11 mouse cellular contexts compared by ENCODE assay signal in genomic region chr11:114051361-114051760, GRCm38 (mm10). TPM values are rescaled to one million over a fixed set of nuclear protein-coding genes. Genes with fewer than 3 reads are reported as not detected.
A peak's percentile ranks its signal among the peaks of the same experiment; 100 is the strongest.
DNase-seq lines count a peak whose midpoint lies in the region; ATAC-seq lines count a peak whose summit lies in the region.
"Had no signal": no experiment of that assay in that cellular context is flagged by ENCODE, and none has a peak within 500 bp of the region (broad histone marks: within the 10 kb centered on the region; RNA-seq: fewer than 3 reads in every experiment).

No protein-coding gene starts in this region.

- no peaks in the 10 kb centered on the region for H3K9me3 ChIP-seq in hindbrain, embryonic 13.5 days
- no peaks in the 10 kb centered on the region; the same call in 1 of the 2 replicates for H3K9me3 ChIP-seq in hindbrain, embryonic 12.5 days (replicated peaks)
- H3K9me3 ChIP-seq in neural tube, embryonic 14.5 days (ENCODE audit: control insufficient read depth, low read length): no peaks in the 10 kb centered on the region
- H3K9me3 ChIP-seq in neural tube, embryonic 15.5 days (replicated peaks): no peaks in the 10 kb centered on the region
- H3K9me3 ChIP-seq: liver, embryonic 13.5 days had no signal

- WGBS in hindbrain, embryonic 13.5 days: 49% methylated on average over 4 of the region's 4 CpGs
- WGBS in hindbrain, embryonic 12.5 days: 60% methylated on average over 4 of the region's 4 CpGs
- 36% methylated on average over 4 of the region's 4 CpGs for WGBS in neural tube, embryonic 14.5 days
- 44% methylated on average over 4 of the region's 4 CpGs for WGBS in neural tube, embryonic 15.5 days

- H3K4me2 ChIP-seq in hindbrain, embryonic 13.5 days: no peak overlapping the region
- no peak overlapping the region for H3K4me2 ChIP-seq in hindbrain, embryonic 12.5 days (replicated peaks)
- H3K4me2 ChIP-seq in neural tube, embryonic 14.5 days (ENCODE audit: low read depth, low read length): no peak overlapping the region
- H3K4me2 ChIP-seq in neural tube, embryonic 15.5 days: no peak overlapping the region
- H3K4me2 ChIP-seq: liver, embryonic 13.5 days had no signal

- H3K4me3 ChIP-seq in hindbrain, embryonic 13.5 days: no peak overlapping the region
- no peak overlapping the region for H3K4me3 ChIP-seq in hindbrain, embryonic 12.5 days
- no peak overlapping the region for H3K4me3 ChIP-seq in neural tube, embryonic 14.5 days (ENCODE audit: low read depth, low read length)
- no peak overlapping the region for H3K4me3 ChIP-seq in neural tube, embryonic 15.5 days (replicated peaks)
- H3K4me3 ChIP-seq: liver, embryonic 13.5 days had no signal

- H3K4me1 ChIP-seq in hindbrain, embryonic 13.5 days (replicated peaks): peaks cover 46% of the 10 kb centered on the region
- H3K4me1 ChIP-seq in hindbrain, embryonic 12.5 days: peaks cover 48% of the 10 kb centered on the region
- peaks cover 17% of the 10 kb centered on the region for H3K4me1 ChIP-seq in neural tube, embryonic 14.5 days (ENCODE audit: control insufficient read depth, insufficient read depth, low read length)
- H3K4me1 ChIP-seq in neural tube, embryonic 15.5 days: peaks cover 29% of the 10 kb centered on the region

- DNase-seq in cerebellum, postnatal 14 days: peak; percentile 29 to 41
- DNase-seq in cerebellum, adult 8-10 months: no peak
- no peak for DNase-seq in neural tube, embryonic 10.5 days (ENCODE audit: extremely low spot score, low spot score)
- no peak for DNase-seq in urinary bladder, postnatal 4 days (ENCODE audit: low spot score in 2 of 2)
- DNase-seq: adrenal gland, postnatal 14 days; kidney, adult 2 months; liver, embryonic 13.5 days had no signal

- H3K36me3 ChIP-seq in hindbrain, embryonic 13.5 days: peaks cover 3% of the 10 kb centered on the region; the same call in 1 of the 2 replicates
- no peaks in the 10 kb centered on the region for H3K36me3 ChIP-seq in hindbrain, embryonic 12.5 days
- H3K36me3 ChIP-seq in neural tube, embryonic 14.5 days (ENCODE audit: control insufficient read depth, insufficient read depth, low read length): no peaks in the 10 kb centered on the region
- no peaks in the 10 kb centered on the region for H3K36me3 ChIP-seq in neural tube, embryonic 15.5 days
- H3K36me3 ChIP-seq: liver, embryonic 13.5 days had no signal

- ATAC-seq in hindbrain, embryonic 13.5 days (ENCODE audit: low FRiP score): peak; percentile 21; the same call in 1 of the 2 replicates
- ATAC-seq in hindbrain, embryonic 12.5 days (ENCODE audit: low FRiP score): no peak
- peak; percentile 50; the same call in 1 of the 2 replicates for ATAC-seq in neural tube, embryonic 14.5 days (ENCODE audit: low read depth)
- peak; percentile 20; the same call in 1 of the 2 replicates for ATAC-seq in neural tube, embryonic 15.5 days (ENCODE audit: low FRiP score)

- peak overlapping the region; percentile 43; the same call in 1 of the 2 replicates for H3K9ac ChIP-seq in hindbrain, embryonic 13.5 days
- H3K9ac ChIP-seq in hindbrain, embryonic 12.5 days: no peak overlapping the region
- no peak overlapping the region for H3K9ac ChIP-seq in neural tube, embryonic 14.5 days (replicated peaks; ENCODE audit: low read depth, low read length)
- H3K9ac ChIP-seq in neural tube, embryonic 15.5 days (replicated peaks): no peak overlapping the region
- H3K9ac ChIP-seq: liver, embryonic 13.5 days had no signal

- no peaks in the 10 kb centered on the region for H3K27me3 ChIP-seq in hindbrain, embryonic 13.5 days
- H3K27me3 ChIP-seq in hindbrain, embryonic 12.5 days: no peaks in the 10 kb centered on the region
- H3K27me3 ChIP-seq in neural tube, embryonic 14.5 days (ENCODE audit: control insufficient read depth, insufficient read depth, low read length): no peaks in the 10 kb centered on the region
- no peaks in the 10 kb centered on the region for H3K27me3 ChIP-seq in neural tube, embryonic 15.5 days (replicated peaks)
- H3K27me3 ChIP-seq: liver, embryonic 13.5 days had no signal

- H3K27ac ChIP-seq in hindbrain, embryonic 13.5 days: no peak overlapping the region
- no peak overlapping the region for H3K27ac ChIP-seq in hindbrain, embryonic 12.5 days
- 0 out of 2 replicates have a peak overlapping the region, but pooled peaks have one; percentile 28 for H3K27ac ChIP-seq in neural tube, embryonic 14.5 days (ENCODE audit: low read depth, low read length)
- H3K27ac ChIP-seq in neural tube, embryonic 15.5 days (replicated peaks): no peak overlapping the region
- H3K27ac ChIP-seq: liver, embryonic 13.5 days had no signal

RNA-seq across cellular contexts. Expression of gene Sdk2, which starts 15.5 kb away (rescaled TPM):
- 4.2 TPM in 2 replicates for polyA plus RNA-seq in hindbrain, embryonic 13.5 days (2015; fragmentation: Nextera tagmentation; extraction: Ambion mirVana)
- 6.4 and 7.1 TPM in 2 replicates for polyA plus RNA-seq in hindbrain, embryonic 12.5 days (2016; fragmentation: Nextera tagmentation; extraction: Ambion mirVana)
- 4.2 and 5.0 TPM in 2 replicates for polyA plus RNA-seq in neural tube, embryonic 14.5 days (2014; fragmentation: Nextera tagmentation; extraction: Ambion mirVana)
- polyA plus RNA-seq in neural tube, embryonic 15.5 days (2015; fragmentation: Nextera tagmentation; extraction: Ambion mirVana): 3.7 and 4.6 TPM in 2 replicates

Comparison
In these comparisons a context has a peak if more than half of its experiments do, and no peak if none do; other contexts are left out.
1. DNase-seq: peak in cerebellum, postnatal 14 days (2 of 2); none in cerebellum, adult 8-10 months (single experiment), neural tube, embryonic 10.5 days (single experiment) and urinary bladder, postnatal 4 days (0 of 2).